Mouse (Mus musculus) kidney, embryonic 16.5 days (tissue): ENCODE measurements around the gene Cdkn2d. TPM values are rescaled to one million over a fixed set of nuclear protein-coding genes. Genes with fewer than 3 reads are reported as not detected.

Source experiments
- ATAC-seq: fragments of 200-750 bp; cut with Nextera tagmentation; 2 replicates; pipeline ENCODE4 v1.8.0; 2017; ENCODE audit warnings: moderate TSS enrichment; ENCODE audit not compliant: low FRiP score, low TSS enrichment
- H3K27ac ChIP-seq: fragments of 300-500 bp; sonication (generic); 2 replicates; pipeline ENCODE4 v1.5.1; 2014; ENCODE audit warnings: low read length
- H3K27me3 ChIP-seq: fragments of 300-500 bp; sonication (generic); 2 replicates; pipeline ENCODE4 v1.6.1; 2014; ENCODE audit warnings: low read length, control low read depth, mixed read lengths; ENCODE audit not compliant: insufficient read depth
- H3K36me3 ChIP-seq: fragments of 300-500 bp; sonication (generic); 2 replicates; pipeline ENCODE4 v1.6.1; 2014; ENCODE audit warnings: low read length, control low read depth, mixed read lengths; ENCODE audit not compliant: insufficient read depth
- H3K4me1 ChIP-seq: fragments of 300-500 bp; sonication (generic); 2 replicates; pipeline ENCODE4 v1.6.1; 2014; ENCODE audit warnings: low read length, control low read depth, mixed read lengths; ENCODE audit not compliant: insufficient read depth
- H3K4me2 ChIP-seq: fragments of 300-500 bp; sonication (generic); replicated peaks from 2 replicates; pipeline ENCODE4 v1.6.1; 2014; ENCODE audit warnings: low read depth, low read length
- H3K4me3 ChIP-seq: fragments of 300-500 bp; sonication (generic); 2 replicates; pipeline ENCODE4 v1.5.1; 2014; ENCODE audit warnings: mild to moderate bottlenecking, low read length
- H3K9ac ChIP-seq: fragments of 300-500 bp; sonication (generic); replicated peaks from 2 replicates; pipeline ENCODE4 v1.6.1; 2014; ENCODE audit warnings: low read length
- H3K9me3 ChIP-seq: fragments of 300-500 bp; sonication (generic); 2 replicates; pipeline ENCODE4 v1.6.1; 2016; ENCODE audit warnings: low read length, control low read depth
- WGBS: fragments of 180-500 bp; shearing (Covaris S2); extraction: QIAGEN DNeasy Blood & Tissue Kit; methylation state at CpG from one replicate; pipeline ENCODE4 v1.1.7; 2014; 5-methylcytosine and 5-hydroxymethylcytosine counted together
- polyA plus RNA-seq: library from polyadenylated mRNA; unstranded; fragments of >200 nt; fragmentation: Nextera tagmentation; extraction: Ambion mirVana; gene quantifications from 2 replicates; pipeline ENCODE4 v1.2.1, GENCODE M21; 2015

Gene Cdkn2d
- polyA plus RNA-seq, 1 experiment from 2014 or later = 50.9 TPM

DNA sequence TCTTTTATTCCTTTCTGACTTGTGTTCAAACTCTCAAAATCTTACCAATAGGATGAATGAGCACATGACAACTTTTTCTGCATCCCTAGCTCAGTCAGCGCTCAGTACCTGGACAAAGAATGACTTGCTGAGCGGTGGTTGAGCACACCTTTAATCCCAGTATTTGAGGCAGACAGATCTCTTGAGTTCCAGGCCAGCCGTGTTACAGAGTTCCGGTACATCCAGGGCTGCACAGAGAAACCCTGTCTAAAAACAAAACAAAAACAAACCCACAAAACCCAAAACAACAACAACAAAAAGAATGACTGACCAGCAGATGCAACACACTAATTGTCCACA is 29.0 kb upstream of the Cdkn2d start:
- Histone ChIP-seq H3K27me3 (no peaks in the 10 kb centered on the region), H3K9me3 (no peaks in the 10 kb centered on the region), H3K27ac (no peak overlapping the region), H3K4me2 (peak overlapping the region; percentile 85), H3K4me3 (peak overlapping the region; percentile 82), H3K4me1 (peaks cover 16% of the 10 kb centered on the region), H3K9ac (peak overlapping the region; percentile 49; the same call in 1 of the 2 replicates), H3K36me3 (peaks cover 5% of the 10 kb centered on the region; the same call in 1 of the 2 replicates)
- no peak; the same call in 1 of the 2 replicates for ATAC-seq
- 16% methylated on average over 4 of the region's 4 CpGs for WGBS

DNA sequence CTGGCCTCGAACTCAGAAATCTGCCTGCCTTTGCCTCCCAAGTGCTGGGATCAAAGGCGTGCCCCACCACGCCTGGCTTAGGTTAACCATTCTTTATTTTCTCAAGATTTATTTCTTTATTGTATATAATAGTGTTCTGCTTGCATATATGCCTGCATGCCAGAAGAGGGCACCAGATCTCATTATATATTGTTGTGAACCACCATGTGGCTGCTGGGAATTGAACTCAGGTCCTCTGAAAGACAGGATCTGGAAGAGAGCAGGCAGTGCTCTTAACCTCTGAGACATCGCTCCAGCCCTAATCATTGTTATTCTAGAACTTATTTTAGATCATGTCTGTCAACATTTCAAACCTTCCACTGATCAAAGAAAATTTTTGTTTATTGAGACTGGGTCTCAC is 28.3 kb upstream of the Cdkn2d start:
- WGBS = 94% methylated on average over 4 of the region's 4 CpGs
- ATAC-seq = no peak
- H3K4me3 ChIP-seq = no peak overlapping the region
- no peak overlapping the region for H3K4me2 ChIP-seq
- peaks cover 16% of the 10 kb centered on the region for H3K4me1 ChIP-seq
- no peak overlapping the region for H3K27ac ChIP-seq
- H3K9ac ChIP-seq = no peak overlapping the region
- H3K27me3 ChIP-seq = no peaks in the 10 kb centered on the region
- no peaks in the 10 kb centered on the region for H3K36me3 ChIP-seq
- H3K9me3 ChIP-seq = no peaks in the 10 kb centered on the region

DNA sequence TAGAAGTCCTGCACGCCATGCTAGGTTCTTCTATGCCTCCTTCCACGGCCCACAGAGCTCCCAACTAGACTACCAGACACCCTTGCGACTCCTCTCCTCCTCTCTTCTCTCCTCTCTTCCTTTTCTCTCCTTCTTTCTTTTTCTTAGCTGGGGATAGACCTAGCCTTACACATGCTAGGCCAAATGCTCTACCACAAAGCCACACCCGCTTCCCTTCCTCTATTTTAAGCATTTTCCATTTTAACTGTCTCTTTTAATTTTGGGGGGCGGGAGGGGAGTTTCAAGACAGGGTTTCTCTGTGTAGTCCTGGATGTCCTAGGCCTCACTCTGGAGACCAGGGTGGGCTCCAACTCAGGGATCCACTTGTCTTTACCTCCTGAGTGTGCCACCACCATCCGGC is 27.6 kb upstream of the Cdkn2d start:
- no peak overlapping the region for H3K9ac ChIP-seq
- no peaks in the 10 kb centered on the region for H3K27me3 ChIP-seq
- H3K36me3 ChIP-seq = no peaks in the 10 kb centered on the region
- H3K27ac ChIP-seq = no peak overlapping the region
- no peaks in the 10 kb centered on the region for H3K9me3 ChIP-seq
- 90% methylated on average over 6 of the region's 6 CpGs for WGBS
- H3K4me1 ChIP-seq = peaks cover 16% of the 10 kb centered on the region
- no peak for ATAC-seq
- H3K4me2 ChIP-seq = no peak overlapping the region
- no peak overlapping the region for H3K4me3 ChIP-seq

DNA sequence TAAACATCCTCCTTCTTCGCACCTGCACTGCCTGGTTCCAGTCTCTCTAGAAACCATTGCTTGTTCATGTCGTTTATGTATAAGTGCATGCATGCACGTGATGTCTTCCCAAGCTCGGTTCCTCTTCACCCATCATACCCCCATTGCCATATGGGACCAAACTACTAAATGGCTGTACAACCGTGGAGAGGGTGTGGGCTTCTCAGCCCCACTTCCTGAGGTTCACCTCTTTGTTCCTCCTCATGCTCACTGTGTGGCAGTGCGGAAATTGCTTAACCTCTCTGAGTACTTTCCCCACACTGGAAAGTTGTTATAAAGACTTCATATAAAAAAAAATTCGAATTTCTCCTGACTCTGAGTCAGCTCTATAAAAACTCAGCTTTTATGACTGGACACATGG is 25.5 kb upstream of the Cdkn2d start:
- H3K36me3 ChIP-seq = no peaks in the 10 kb centered on the region
- peaks cover 9% of the 10 kb centered on the region for H3K27me3 ChIP-seq
- no peak overlapping the region for H3K9ac ChIP-seq
- no peaks in the 10 kb centered on the region for H3K9me3 ChIP-seq
- no peak overlapping the region for H3K4me3 ChIP-seq
- no peak for ATAC-seq
- H3K27ac ChIP-seq = no peak overlapping the region
- 73% methylated on average over 7 of the region's 7 CpGs for WGBS
- peaks cover 10% of the 10 kb centered on the region for H3K4me1 ChIP-seq
- no peak overlapping the region for H3K4me2 ChIP-seq

DNA sequence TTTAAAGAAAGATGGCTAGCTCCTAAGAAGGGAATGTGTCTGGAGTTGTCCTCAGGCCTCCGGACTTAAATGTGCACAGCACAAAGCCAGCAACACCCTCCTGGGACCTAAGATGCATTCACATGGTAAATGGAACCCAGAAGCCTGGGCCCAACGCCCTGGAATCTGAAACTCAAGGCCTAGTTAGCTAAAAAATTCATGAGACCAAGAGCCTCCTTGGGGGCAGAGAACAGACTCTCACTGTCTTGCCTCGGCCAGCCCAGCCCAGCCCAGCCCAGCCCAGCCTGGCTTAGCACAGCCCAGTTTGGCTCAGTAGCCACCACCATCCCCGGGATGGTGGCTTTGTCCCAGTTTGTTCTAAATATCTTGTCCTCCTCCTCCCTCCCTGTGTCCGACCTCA is 24.2 kb upstream of the Cdkn2d start:
- WGBS = 75% methylated on average over 5 of the region's 5 CpGs
- H3K4me1 ChIP-seq = peaks cover 3% of the 10 kb centered on the region
- no peaks in the 10 kb centered on the region for H3K9me3 ChIP-seq
- H3K36me3 ChIP-seq = no peaks in the 10 kb centered on the region
- H3K27ac ChIP-seq = no peak overlapping the region
- no peak overlapping the region for H3K4me3 ChIP-seq
- no peak for ATAC-seq
- no peak overlapping the region for H3K9ac ChIP-seq
- no peak overlapping the region for H3K4me2 ChIP-seq
- peaks cover 10% of the 10 kb centered on the region for H3K27me3 ChIP-seq

DNA sequence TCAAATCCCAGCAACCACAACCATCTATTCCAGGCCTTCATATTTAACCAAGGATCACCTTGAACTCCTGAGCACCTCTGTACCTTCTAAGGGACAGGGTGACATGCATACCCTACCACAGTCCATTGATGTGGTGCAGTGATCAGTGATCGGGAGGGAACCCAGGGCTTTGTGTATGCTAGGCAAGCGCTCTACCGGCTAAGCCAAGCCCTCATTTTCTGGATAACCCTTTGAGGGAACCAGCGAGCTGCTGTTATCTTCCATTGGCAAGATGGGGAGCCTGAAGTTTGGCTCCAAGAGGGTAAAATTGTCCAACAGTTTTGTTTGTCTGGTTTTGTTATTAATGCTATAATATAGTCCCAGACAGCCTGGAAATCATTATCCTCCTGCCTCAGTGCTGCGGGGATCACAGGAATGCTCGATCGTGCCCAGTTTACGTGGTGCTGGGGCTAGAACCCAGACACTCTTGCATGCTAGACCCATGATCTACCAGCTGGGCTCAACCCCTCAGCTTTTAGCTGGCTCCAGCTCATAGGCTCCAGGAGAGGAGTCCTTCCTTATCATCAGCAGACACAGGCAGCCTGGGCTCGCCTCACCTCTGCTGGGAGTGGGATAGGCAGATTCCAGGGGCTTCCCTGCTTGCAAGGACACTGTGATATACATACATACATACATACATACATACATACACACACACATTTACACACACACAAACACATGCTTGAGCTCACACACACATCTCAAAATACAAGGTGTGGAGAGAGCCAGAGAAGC is 23.3 kb upstream of the Cdkn2d start:
- no peak overlapping the region for H3K9ac ChIP-seq

DNA sequence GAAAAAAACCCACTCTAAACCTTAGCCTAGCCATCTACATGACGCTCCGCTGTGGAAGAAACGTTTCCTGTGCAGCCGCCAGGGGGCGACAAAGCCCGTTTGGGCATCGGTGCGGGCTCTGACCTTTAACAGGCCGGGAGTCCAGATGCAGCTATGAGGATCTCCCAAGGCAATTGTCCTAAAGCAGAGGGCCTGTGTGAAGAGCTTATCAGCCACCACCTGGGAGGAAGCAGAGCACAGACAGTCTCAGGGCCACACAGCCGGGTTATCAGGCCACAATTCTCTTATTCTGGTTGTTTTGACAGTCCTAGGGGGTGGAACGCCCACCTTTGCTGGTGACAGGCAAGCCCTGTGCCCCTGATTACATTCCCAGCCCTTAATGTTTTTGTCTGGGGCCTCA is 22.2 kb upstream of the Cdkn2d start:
- peaks cover 10% of the 10 kb centered on the region for H3K27me3 ChIP-seq
- no peak overlapping the region for H3K4me3 ChIP-seq
- peak; percentile 65; the same call in 1 of the 2 replicates for ATAC-seq
- no peak overlapping the region for H3K27ac ChIP-seq
- H3K36me3 ChIP-seq = no peaks in the 10 kb centered on the region
- 0 out of 2 replicates have a peak, but pooled peaks cover 4% of the 10 kb centered on the region for H3K4me1 ChIP-seq
- no peak overlapping the region for H3K4me2 ChIP-seq
- no peaks in the 10 kb centered on the region for H3K9me3 ChIP-seq
- no peak overlapping the region for H3K9ac ChIP-seq
- 7% methylated on average over 11 of the region's 11 CpGs for WGBS

More for the DNA sequence above, 23.3 kb upstream of the Cdkn2d start:
- ATAC-seq = no peak
- Histone ChIP-seq H3K4me3 (no peak overlapping the region), H3K4me2 (no peak overlapping the region), H3K4me1 (0 out of 2 replicates have a peak, but pooled peaks cover 3% of the 10 kb centered on the region), H3K27me3 (peaks cover 10% of the 10 kb centered on the region), H3K9me3 (no peaks in the 10 kb centered on the region), H3K36me3 (no peaks in the 10 kb centered on the region), H3K27ac (no peak overlapping the region)
- WGBS = 90% methylated on average over 9 of the region's 9 CpGs

DNA sequence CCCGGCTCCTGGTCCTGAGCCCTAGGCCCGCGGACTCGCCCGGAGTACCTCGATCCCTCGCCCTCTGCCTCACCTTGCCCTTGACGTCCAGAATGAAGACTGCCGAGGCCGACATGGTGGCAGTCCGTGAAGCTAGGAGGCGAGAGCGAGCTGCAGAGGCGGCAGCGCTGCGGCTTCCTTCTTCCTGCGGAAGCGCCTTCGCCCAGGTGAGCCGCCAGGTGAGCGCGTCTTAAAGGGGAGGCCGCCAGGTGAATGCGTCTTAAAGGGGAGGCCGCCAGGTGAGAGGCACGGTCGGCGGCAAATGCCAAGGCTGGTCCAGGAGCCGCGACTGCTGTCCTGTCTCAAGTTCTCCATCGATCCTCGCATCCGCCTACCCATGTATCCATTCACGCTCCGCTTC is 20.9 kb upstream of the Cdkn2d start, which contains the start of gene Ap1m2:
TSS of gene Ap1m2 (minus strand) at position 204 of the 400 bp plus-strand sequence.
- Histone ChIP-seq H3K4me2 (peak within 1 kb of the TSS; percentile 46), H3K4me3 (peak within 1 kb of the TSS; percentile 46), H3K27me3 (peaks cover 10% of the 10 kb centered on the region), H3K9ac (peak within 1 kb of the TSS; percentile 48), H3K9me3 (no peaks in the 10 kb centered on the region), H3K27ac (no peak within 1 kb of the TSS), H3K36me3 (no peaks in the 10 kb centered on the region), H3K4me1 (0 out of 2 replicates have a peak, but pooled peaks cover 4% of the 10 kb centered on the region)
- WGBS = 9% methylated on average over 32 of the region's 35 CpGs
- ATAC-seq = no peak

DNA sequence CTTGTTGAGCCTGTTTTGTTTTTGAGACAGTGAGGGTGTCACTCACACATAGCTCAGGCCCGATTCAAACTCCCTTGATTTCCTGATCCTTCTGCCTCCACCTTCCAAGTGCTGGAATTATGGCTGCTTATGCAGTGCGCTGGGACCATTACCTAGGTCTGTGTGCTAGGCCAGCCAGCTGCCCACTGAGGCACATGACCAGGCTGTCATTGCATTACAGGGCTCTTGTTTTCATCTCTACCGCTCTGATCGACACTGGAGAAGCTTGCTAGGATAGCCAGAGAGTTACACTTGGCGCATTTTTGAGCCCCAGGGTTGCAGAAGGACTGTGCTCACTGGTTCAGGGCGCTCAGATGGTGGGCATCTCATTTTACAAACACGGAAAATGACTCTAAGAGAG is 20.5 kb upstream of the Cdkn2d start:
- no peaks in the 10 kb centered on the region for H3K9me3 ChIP-seq
- ATAC-seq = no peak
- no peaks in the 10 kb centered on the region for H3K36me3 ChIP-seq
- H3K4me3 ChIP-seq = peak overlapping the region; percentile 46
- WGBS = 28% methylated on average over 7 of the region's 7 CpGs
- H3K27ac ChIP-seq = no peak overlapping the region
- peak overlapping the region; percentile 48 for H3K9ac ChIP-seq
- H3K27me3 ChIP-seq = peaks cover 10% of the 10 kb centered on the region
- H3K4me2 ChIP-seq = peak overlapping the region; percentile 46
- 0 out of 2 replicates have a peak, but pooled peaks cover 4% of the 10 kb centered on the region for H3K4me1 ChIP-seq

DNA sequence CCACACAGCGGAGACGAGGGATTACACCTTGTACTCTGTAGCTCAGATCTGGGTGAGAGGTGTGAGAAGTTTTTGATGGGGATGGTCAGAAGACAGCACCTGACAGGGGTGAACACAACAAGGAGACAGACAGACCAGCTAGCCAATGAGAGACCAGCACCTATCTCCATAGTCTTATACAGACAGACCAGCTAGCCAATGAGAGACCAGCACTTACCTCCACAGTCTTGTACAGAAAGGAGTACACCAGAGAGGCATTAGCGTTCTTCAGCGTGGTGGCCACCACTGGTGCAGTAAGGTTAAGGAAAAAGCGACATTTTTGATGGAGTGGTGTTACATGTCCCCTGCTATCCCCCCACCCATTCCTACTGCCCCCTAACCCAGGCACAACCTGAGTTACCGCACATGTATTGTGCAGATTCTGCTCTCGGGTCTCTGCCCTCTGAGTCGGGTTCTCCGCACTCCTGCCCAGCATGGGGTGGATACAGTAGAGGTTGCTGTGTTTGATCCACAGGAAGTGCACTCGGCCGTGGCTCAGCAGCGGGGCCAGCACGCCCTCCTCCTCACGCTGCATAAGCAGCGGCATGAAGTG is 18.0 kb upstream of the Cdkn2d start:
- Histone ChIP-seq H3K9ac (no peak overlapping the region), H3K27me3 (peaks cover 10% of the 10 kb centered on the region), H3K4me2 (peak overlapping the region; percentile 4), H3K4me3 (no peak overlapping the region), H3K27ac (no peak overlapping the region), H3K9me3 (no peaks in the 10 kb centered on the region), H3K4me1 (0 out of 2 replicates have a peak, but pooled peaks cover 4% of the 10 kb centered on the region), H3K36me3 (no peaks in the 10 kb centered on the region)
- peak; percentile 70 for ATAC-seq
- WGBS = 46% methylated on average over 15 of the region's 15 CpGs
